In genomic region chr1:190728111-190728651, GRCm38 (mm10) we compare ENCODE assay signal across 11 mouse cellular contexts.
A peak's percentile ranks its signal among the peaks of the same experiment; 100 is the strongest.
DNase-seq lines count a peak whose midpoint lies in the region; ATAC-seq and TF ChIP-seq lines count a peak whose summit lies in the region.
"Had no signal": no experiment of that assay in that cellular context is flagged by ENCODE, and none has a peak within 500 bp of the region (broad histone marks: within the 10 kb centered on the region; RNA-seq: fewer than 3 reads in every experiment).

No protein-coding gene starts in this region.

- DNase-seq in brain, embryonic 14.5 days (ENCODE audit: low read depth) = peak; percentile 97
- peak; percentile 15 to 37 for DNase-seq in layer of hippocampus, adult 2 months (ENCODE audit: low spot score in 2 of 2)
- no peak for DNase-seq in thymus, postnatal 4 days
- DNase-seq in kidney, adult 9 months = no peak
- DNase-seq: cerebellum, adult 18-20 months; gastrocnemius, postnatal 25 days had no signal

- TF ChIP-seq POLR2A in brain, embryonic 14.5 days (IDR thresholded peaks at IDR 0.05; ENCODE audit: borderline replicate concordance, extremely low read depth, insufficient read depth, insufficient read length, poor library complexity, severe bottlenecking) = no peak

- no peak for TF ChIP-seq CTCF in brain, embryonic 14.5 days (IDR thresholded peaks at IDR 0.05; ENCODE audit: borderline replicate concordance, extremely low read depth, insufficient read depth, insufficient read length)
- no peak for TF ChIP-seq CTCF in layer of hippocampus, adult 2 months (conservative IDR thresholded peaks at IDR 0.05)

- no peak overlapping the region for H3K9ac ChIP-seq in forebrain, embryonic 13.5 days
- H3K9ac ChIP-seq in midbrain, embryonic 16.5 days (ENCODE audit: low read depth, low read length) = no peak overlapping the region
- H3K9ac ChIP-seq in intestine, embryonic 16.5 days (ENCODE audit: low read depth, low read length) = no peak overlapping the region
- H3K9ac ChIP-seq: liver, embryonic 12.5 days had no signal

- H3K36me3 ChIP-seq in forebrain, embryonic 13.5 days (ENCODE audit: poor library complexity, severe bottlenecking) = no peaks in the 10 kb centered on the region
- no peaks in the 10 kb centered on the region for H3K36me3 ChIP-seq in midbrain, embryonic 16.5 days (ENCODE audit: control insufficient read depth, insufficient read depth, low read length)
- no peaks in the 10 kb centered on the region for H3K36me3 ChIP-seq in intestine, embryonic 16.5 days (ENCODE audit: control insufficient read depth, insufficient read depth, low read length)
- H3K36me3 ChIP-seq: liver, embryonic 12.5 days had no signal

- peaks cover 3% of the 10 kb centered on the region; the same call in 1 of the 2 replicates for H3K27me3 ChIP-seq in forebrain, embryonic 13.5 days
- H3K27me3 ChIP-seq in midbrain, embryonic 16.5 days (ENCODE audit: control insufficient read depth, insufficient read depth, low read depth, low read length) = no peaks in the 10 kb centered on the region
- H3K27me3 ChIP-seq in intestine, embryonic 16.5 days (replicated peaks; ENCODE audit: control insufficient read depth, insufficient read depth, low read length) = no peaks in the 10 kb centered on the region
- H3K27me3 ChIP-seq: liver, embryonic 12.5 days had no signal

- peak; percentile 82 for ATAC-seq in forebrain, embryonic 13.5 days
- ATAC-seq in midbrain, embryonic 16.5 days = peak; percentile 37; the same call in 1 of the 2 replicates
- ATAC-seq in intestine, embryonic 16.5 days = no peak
- ATAC-seq: activated CD4-positive, CD25-positive, alpha-beta regulatory T cell, adult 4 months; liver, embryonic 12.5 days had no signal

- H3K9me3 ChIP-seq in forebrain, embryonic 13.5 days (replicated peaks) = no peaks in the 10 kb centered on the region
- no peaks in the 10 kb centered on the region for H3K9me3 ChIP-seq in midbrain, embryonic 16.5 days (replicated peaks; ENCODE audit: control insufficient read depth, low read length, poor library complexity, severe bottlenecking)
- no peaks in the 10 kb centered on the region for H3K9me3 ChIP-seq in intestine, embryonic 16.5 days (ENCODE audit: control insufficient read depth, low read length)
- H3K9me3 ChIP-seq: liver, embryonic 12.5 days had no signal

- no peak overlapping the region for H3K4me3 ChIP-seq in forebrain, embryonic 13.5 days
- no peak overlapping the region for H3K4me3 ChIP-seq in layer of hippocampus, adult 2 months
- H3K4me3 ChIP-seq in midbrain, embryonic 16.5 days (ENCODE audit: low read depth, low read length) = no peak overlapping the region
- H3K4me3 ChIP-seq in intestine, embryonic 16.5 days (ENCODE audit: low read length) = no peak overlapping the region
- H3K4me3 ChIP-seq: liver, embryonic 12.5 days had no signal

- H3K4me1 ChIP-seq in forebrain, embryonic 13.5 days = peaks cover 66% of the 10 kb centered on the region
- H3K4me1 ChIP-seq in midbrain, embryonic 16.5 days (ENCODE audit: control insufficient read depth, insufficient read depth, low read length) = peaks cover 11% of the 10 kb centered on the region
- no peaks in the 10 kb centered on the region for H3K4me1 ChIP-seq in intestine, embryonic 16.5 days (ENCODE audit: control insufficient read depth, insufficient read depth, low read length)
- H3K4me1 ChIP-seq: liver, embryonic 12.5 days had no signal

- 16% methylated on average over 4 of the region's 4 CpGs for WGBS in forebrain, embryonic 13.5 days
- 36% methylated on average over 4 of the region's 4 CpGs for WGBS in midbrain, embryonic 16.5 days
- WGBS in intestine, embryonic 16.5 days = 80% methylated on average over 4 of the region's 4 CpGs

- H3K27ac ChIP-seq in forebrain, embryonic 13.5 days = peak overlapping the region; percentile 95
- H3K27ac ChIP-seq in layer of hippocampus, adult 2 months = peak overlapping the region; percentile 74
- H3K27ac ChIP-seq in midbrain, embryonic 16.5 days (ENCODE audit: low read length) = no peak overlapping the region; the same call in 1 of the 2 replicates
- no peak overlapping the region for H3K27ac ChIP-seq in intestine, embryonic 16.5 days (ENCODE audit: low read length)
- H3K27ac ChIP-seq: liver, embryonic 12.5 days had no signal

- peak overlapping the region; percentile 28; the same call in 1 of the 2 replicates for H3K4me2 ChIP-seq in forebrain, embryonic 13.5 days
- no peak overlapping the region for H3K4me2 ChIP-seq in midbrain, embryonic 16.5 days (ENCODE audit: low read length)
- no peak overlapping the region for H3K4me2 ChIP-seq in intestine, embryonic 16.5 days (ENCODE audit: low read depth, low read length)
- H3K4me2 ChIP-seq: liver, embryonic 12.5 days had no signal

Comparison
In these comparisons a context has a peak if more than half of its experiments do, and no peak if none do; other contexts are left out.
1. DNase-seq: peak in brain, embryonic 14.5 days (single experiment) and layer of hippocampus, adult 2 months (2 of 2); none in thymus, postnatal 4 days (single experiment) and kidney, adult 9 months (single experiment).
2. H3K27ac ChIP-seq: peak in forebrain, embryonic 13.5 days (single experiment) and layer of hippocampus, adult 2 months (single experiment); none in midbrain, embryonic 16.5 days (single experiment) and intestine, embryonic 16.5 days (single experiment).